Mouse (Mus musculus) layer of hippocampus, postnatal 36 days (tissue): ENCODE measurements around the gene Tor2a. TPM values are rescaled to one million over a fixed set of nuclear protein-coding genes. Genes with fewer than 3 reads are reported as not detected.
A peak's percentile ranks its signal among the peaks of the same experiment; 100 is the strongest.

ENCODE experiments used
- DNase-seq, 2 experiments: peaks; one replicate each; pipeline ENCODE4 v3.0.0; 2022
- total RNA-seq, 2 experiments: library from RNA; stranded (reverse); gene quantifications; 2 replicates each; pipeline ENCODE4 v1.2.3; 2021

Tor2a gene
- total RNA-seq, 2 experiments from 2014 or later = 30.0 to 31.6 TPM

DNA sequence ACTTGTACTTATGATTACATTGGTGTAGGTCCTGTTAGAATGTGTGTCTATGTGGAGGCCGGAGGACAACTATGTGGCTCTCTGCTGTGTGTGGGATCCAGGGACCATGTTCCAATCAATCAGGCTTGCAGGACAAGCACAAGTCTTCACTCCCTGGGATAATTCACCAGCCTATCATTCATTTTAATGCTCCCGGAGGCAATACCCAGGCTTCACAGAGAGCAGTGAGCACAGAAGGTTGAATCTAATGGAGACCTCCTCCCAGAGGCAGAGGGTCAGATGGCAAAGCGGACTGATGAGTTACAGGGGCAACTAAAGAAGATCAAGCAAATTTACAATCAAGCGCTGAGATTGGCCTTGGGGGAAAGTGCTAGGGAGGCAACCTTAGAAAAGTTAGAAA, 27.5 kb upstream of the Tor2a start:
- DNase-seq = no peak

DNA sequence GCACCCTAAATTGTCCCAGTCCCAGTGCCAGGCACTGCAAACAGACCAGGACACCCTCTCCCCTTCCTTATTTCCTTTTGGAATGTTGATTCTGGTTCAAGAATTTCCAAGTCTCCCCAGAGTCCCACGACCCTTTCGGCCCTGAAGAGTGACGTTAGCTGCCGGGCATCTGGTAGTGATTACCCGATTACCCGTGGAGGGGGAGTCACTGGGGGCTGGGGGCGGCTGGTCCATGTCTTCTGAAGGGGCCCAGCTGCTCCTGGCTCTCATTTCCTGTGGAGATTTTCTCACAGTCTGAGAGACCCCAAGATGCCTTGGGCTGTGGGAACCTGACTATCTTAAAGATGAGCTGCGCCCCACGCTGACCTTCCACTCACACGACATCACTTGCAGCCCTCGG, 26.2 kb upstream of the Tor2a start:
- no peak for DNase-seq

GRCm38 (mm10) chr2:32731911-32732310, 25.1 kb upstream of the Tor2a start:
- DNase-seq = no peak

DNA sequence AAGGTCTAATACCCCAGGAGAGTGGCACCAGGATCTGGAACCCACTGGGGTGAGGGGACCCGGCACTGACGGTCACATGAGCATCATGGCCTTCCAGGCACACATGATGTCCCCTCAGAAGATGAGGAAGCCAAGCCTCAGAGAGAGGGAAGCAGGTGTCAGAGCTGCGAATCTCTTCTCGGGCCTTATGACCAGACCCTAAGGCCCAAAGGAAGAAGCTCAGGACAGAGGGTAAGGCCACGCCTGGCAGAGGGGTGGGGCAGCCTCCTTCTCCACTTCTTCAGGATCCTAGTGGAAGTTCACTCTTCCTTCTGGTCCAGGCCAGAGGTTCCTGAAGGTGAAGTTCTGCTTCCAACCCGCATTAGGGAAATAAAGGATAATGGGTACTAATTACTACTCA, 24.3 kb upstream of the Tor2a start:
- no peak for DNase-seq

DNA sequence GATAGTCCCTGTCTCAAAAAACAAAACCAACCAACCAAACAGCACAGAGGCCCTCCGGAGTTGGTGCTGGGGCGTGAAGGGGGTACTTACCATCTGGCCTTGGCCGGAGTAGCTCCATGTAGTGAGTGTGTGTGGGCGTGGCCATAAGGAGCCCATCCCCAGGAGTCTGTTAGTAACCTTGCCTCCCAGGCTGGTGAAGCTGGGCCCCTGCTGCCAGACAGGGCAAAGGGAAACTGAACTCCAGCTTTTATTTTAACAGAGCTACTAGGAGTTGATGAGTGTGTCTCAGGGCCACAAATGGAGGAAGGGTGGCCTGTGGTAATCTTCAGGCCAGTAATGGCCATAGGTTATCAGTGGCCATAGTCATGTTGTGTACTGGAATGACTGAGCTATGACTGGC, 22.6 kb upstream of the Tor2a start:
- no peak for DNase-seq

- no peak for DNase-seq
Measured at GRCm38 (mm10) chr2:32734933-32735332, 22.1 kb upstream of the Tor2a start.

GRCm38 (mm10) chr2:32736306-32736829, 20.7 kb upstream of the Tor2a start:
- DNase-seq = no peak

GRCm38 (mm10) chr2:32737008-32737407, 20.0 kb upstream of the Tor2a start:
- no peak for DNase-seq

DNA sequence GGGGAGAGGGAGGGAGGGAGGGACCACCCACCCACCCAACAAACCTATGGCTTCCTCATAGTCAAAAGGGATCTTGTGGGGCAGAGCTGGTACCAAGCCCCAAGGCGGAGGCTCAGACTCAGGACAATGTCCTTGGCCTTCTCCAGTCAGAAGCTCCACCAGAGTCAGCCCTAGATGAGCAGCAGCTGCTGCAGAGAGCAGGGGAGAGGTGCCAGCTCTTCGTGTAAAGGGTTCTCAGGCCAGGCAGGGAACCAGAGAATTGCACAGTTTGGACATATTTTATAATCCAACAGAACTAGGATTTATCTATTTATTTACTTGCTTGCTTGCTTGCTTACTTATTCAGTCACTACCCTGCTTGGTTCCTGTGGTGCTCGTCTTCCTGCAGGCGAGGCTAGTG, 17.7 kb upstream of the Tor2a start:
- DNase-seq = no peak

DNA sequence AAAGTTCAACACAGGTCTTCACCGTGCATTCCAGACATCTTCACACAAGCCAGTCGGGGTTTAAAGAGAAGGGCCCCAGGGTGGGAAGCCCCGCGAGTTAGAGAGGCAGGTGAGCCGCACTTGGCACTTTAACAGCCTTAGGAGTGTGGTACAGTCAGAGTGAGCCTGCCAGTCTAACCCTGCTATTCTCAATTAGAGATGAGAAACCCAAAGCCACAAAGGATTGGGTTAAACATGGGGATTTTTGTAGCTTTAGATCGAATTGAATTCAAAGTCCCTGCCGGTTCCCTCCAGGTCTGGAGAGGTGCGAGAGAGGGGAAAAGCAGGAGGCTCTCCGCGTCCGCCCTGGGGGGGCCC, 16.1 kb upstream of the Tor2a start, which contains the start of gene 6330409D20Rik:
Gene 6330409D20Rik (minus strand): TSS at position 101 of the 357 bp plus-strand sequence.
- DNase-seq = no peak

- peak; percentile 49 to 71 for DNase-seq
Measured at GRCm38 (mm10) chr2:32741273-32742172, 15.5 kb upstream of the Tor2a start.

DNA sequence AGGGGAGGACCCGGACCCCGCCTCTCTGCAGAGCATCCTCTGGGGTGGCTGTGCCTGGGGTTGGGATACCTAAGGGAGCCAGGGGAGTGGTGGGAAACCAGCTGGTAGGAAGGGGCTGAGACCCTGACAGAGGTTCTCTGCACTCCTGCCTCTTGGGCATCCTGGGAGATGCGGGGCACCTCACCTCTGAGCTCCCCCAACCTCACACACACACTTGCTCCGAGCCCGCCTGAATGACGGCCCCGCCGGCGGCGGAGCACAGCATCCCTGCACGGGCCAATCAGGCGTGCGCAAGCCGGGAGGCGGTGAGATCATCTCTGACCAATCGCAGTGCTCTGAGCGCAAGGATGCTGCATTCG, 14.9 kb upstream of the Tor2a start:
- peak; percentile 83 to 86 for DNase-seq

- no peak for DNase-seq
Measured at GRCm38 (mm10) chr2:32744272-32744982, 12.6 kb upstream of the Tor2a start.

- no peak for DNase-seq
Measured at GRCm38 (mm10) chr2:32749082-32749481, 8.0 kb upstream of the Tor2a start.

GRCm38 (mm10) chr2:32750199-32750598, 6.8 kb upstream of the Tor2a start:
- no peak for DNase-seq

DNA sequence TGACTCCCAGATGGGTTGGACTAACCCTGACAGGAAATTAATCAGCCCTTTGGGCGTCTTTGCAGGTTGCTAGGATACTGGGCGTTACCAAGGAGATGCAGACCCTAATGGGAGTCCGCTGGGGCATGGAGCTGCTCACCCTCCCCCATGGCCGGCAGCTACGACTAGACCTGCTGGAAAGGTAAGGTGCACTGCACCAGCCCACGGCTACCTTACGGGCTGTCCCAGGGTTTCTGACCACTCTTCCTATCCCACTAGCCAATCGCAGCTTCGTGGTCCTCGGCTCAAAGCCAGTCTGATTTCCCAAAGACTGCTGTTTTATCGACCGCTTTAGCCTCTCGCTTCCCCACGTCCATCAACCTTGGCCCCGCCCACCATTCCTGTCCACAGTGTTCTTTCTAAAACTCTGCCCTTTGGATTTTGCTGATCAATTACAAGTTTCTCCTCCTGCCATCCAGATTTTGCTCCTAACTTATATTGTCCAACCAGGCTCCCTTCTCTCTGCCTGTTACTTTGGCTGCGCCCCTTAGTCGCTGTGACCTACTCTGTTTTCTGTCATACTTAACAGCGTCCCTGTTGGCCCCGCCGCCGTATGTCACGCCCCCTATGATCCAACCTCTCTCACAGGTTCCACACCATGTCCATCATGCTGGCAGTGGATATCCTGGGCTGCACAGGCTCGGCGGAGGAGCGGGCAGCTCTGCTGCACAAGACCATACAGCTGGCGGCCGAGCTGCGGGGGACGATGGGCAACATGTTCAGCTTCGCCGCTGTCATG, 6.0 kb upstream of the Tor2a start:
- no peak for DNase-seq

GRCm38 (mm10) chr2:32751665-32752033, 5.4 kb upstream of the Tor2a start:
- DNase-seq = no peak

DNA sequence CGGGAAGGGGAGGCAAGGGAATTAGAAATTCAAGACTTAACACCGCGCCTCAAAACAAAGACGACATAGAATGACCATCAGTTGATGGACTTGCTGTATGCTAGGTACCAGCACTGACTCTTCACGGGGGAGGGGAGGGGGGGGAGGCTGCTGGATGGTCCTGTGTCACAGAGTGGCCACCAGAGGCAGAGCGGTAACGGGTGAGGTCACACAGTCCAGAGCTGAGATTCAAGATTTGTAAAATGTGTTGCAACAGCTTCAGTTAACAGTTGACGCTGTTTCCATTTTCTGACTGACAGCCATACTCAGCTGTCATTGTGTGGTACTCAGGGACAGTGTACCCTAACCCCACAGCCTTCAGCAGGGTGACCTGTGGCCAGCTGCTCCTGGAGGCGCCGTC, 4.9 kb upstream of the Tor2a start:
- no peak for DNase-seq

DNA sequence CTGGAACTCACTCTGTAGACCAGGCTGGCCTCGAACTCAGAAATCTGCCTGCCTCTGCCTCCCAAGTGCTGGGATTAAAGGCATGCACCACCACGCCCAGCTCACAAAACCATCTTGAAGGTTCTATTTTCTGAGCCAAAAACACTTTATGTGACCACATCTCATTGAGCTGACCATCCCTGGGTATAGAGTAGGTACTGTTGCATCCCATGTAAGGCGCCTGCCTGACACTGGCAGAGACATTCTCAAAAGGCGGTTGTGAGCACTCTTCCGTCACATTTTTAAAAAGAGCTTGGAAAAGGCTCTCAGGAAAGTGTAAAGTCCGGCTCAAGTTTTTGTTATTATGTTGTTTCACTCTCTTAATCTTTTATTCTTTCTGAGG, 369 bp upstream of the Tor2a start:
- DNase-seq = no peak

GRCm38 (mm10) chr2:32758503-32758902, 1.5 kb downstream of the Tor2a start:
- no peak for DNase-seq

DNA sequence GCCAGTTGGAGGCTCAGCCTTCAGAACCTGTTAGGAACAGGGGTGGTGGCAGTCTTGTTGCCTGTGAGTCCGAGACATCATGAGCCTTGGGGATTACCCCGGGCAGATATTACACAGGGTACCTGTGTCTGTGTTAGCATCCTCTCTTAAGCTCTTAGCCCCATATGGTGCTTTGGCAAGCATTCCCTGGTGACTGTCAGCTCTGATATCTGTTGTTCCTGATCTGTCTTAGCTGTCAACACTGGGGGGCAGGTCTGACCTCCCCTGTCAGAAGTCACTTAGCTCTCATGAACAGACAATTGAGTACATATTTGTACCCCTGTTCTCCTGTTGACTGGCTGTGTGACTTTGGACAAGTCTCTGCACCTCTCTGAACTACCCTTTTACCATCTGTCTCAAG, 2.0 kb downstream of the Tor2a start:
- no peak for DNase-seq

DNA sequence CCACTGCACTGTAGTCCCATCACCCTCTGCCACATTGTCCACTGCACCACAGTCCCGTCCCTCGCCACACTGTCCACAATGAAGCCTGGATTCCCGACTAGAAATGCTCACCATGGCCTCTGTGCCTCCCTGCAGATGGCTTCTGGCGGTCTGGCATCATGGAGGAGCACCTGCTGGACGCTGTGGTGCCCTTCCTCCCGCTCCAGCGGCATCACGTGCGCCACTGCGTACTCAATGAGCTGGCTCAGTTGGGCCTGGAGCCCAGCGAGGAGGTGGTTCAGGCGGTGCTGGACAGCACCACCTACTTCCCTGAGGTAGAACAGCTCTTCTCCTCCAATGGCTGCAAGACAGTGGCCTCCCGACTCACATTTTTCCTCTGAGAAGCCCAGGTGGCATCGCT, 4.3 kb downstream of the Tor2a start:
- no peak for DNase-seq

DNA sequence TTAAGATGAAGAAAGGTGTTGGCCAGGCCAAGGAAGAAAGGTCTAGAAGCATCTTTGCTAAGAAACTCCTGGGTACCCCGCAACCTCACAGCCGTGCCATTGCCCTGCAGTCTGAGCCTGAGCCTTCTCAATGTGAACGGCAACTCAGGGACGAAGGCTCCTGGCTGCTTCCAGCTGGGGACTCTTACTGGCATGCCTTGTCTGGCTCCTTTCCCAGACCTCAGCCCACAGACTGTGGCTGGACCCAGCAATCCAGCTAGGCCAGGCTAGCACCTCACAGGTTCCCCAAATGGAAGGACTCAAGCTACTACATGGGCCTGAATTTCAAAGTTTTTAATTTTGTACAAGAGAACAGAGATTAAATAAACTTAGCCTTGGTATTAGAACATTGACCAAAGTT, 4.8 kb downstream of the Tor2a start:
- DNase-seq = no peak
